ENCODE assay signal across 13 mouse cellular contexts in genomic region chr15:89234052-89234451, GRCm38 (mm10).
"Had no signal": no experiment of that assay in that cellular context is flagged by ENCODE, and none has a peak within 500 bp of the region (broad histone marks: within the 10 kb centered on the region; RNA-seq: fewer than 3 reads in every experiment).

No protein-coding gene starts in this region.

- H3K27ac ChIP-seq: heart, embryonic 10.5 days; hindbrain, embryonic 12.5 days; hindbrain, embryonic 15.5 days; hindbrain, postnatal 0 days; kidney, embryonic 15.5 days; kidney, postnatal 0 days; limb, embryonic 13.5 days; limb, embryonic 15.5 days; liver, embryonic 12.5 days; liver, embryonic 14.5 days had no signal

- H3K4me2 ChIP-seq: heart, embryonic 12.5 days; hindbrain, embryonic 12.5 days; hindbrain, embryonic 15.5 days; kidney, embryonic 15.5 days; limb, embryonic 13.5 days; limb, embryonic 15.5 days; liver, embryonic 12.5 days had no signal

- H3K4me1 ChIP-seq: heart, embryonic 10.5 days; hindbrain, embryonic 12.5 days; hindbrain, embryonic 15.5 days; kidney, embryonic 15.5 days; limb, embryonic 13.5 days; limb, embryonic 15.5 days had no signal

- H3K9me3 ChIP-seq: heart, embryonic 10.5 days; heart, embryonic 12.5 days; hindbrain, embryonic 12.5 days; hindbrain, embryonic 15.5 days; kidney, embryonic 15.5 days; limb, embryonic 13.5 days; limb, embryonic 15.5 days; liver, embryonic 12.5 days had no signal

- ATAC-seq: hindbrain, postnatal 0 days; intestine, embryonic 16.5 days; liver, embryonic 12.5 days had no signal

- H3K27me3 ChIP-seq: heart, embryonic 12.5 days; hindbrain, embryonic 12.5 days; hindbrain, embryonic 15.5 days; kidney, embryonic 15.5 days; limb, embryonic 13.5 days; limb, embryonic 15.5 days; liver, embryonic 12.5 days had no signal

- H3K4me3 ChIP-seq: heart, embryonic 10.5 days; heart, embryonic 12.5 days; hindbrain, embryonic 12.5 days; hindbrain, embryonic 15.5 days; kidney, embryonic 15.5 days; limb, embryonic 13.5 days; limb, embryonic 15.5 days; liver, embryonic 12.5 days had no signal

- DNase-seq: layer of hippocampus, postnatal 36 days had no signal

- H3K9ac ChIP-seq: heart, embryonic 12.5 days; hindbrain, embryonic 12.5 days; hindbrain, embryonic 15.5 days; kidney, embryonic 15.5 days; limb, embryonic 13.5 days; limb, embryonic 15.5 days; liver, embryonic 12.5 days; liver, embryonic 14.5 days had no signal
